Mouse (Mus musculus): ENCODE data around the gene Ush1g. TPM values are rescaled to one million over a fixed set of nuclear protein-coding genes. Genes with fewer than 3 reads are reported as not detected.

The Ush1g gene
- polyA plus RNA-seq, 1 experiment from 2014 or later: 0.20 TPM

DNA sequence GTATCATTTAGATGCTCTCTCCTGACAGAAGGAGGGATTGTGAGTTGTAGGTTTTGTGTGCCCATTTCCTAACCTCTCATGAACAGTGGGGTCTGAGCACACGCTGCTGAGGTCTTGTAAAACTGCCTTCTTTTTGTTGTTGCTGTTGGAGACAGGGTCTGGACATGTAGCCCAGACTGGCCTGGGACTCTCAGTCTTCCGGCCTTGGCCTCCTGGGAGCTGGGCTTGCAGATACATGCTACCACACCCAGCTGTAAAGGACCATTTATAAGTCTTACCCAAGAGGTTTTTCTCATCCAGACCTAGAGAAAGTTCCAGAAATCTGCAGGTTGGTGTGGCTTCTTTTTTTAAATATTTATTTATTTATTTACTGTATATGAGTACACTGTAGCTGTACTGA lies 33.5 kb downstream of the Ush1g start:
- no peak for ATAC-seq (ENCODE audit: insufficient read depth)

DNA sequence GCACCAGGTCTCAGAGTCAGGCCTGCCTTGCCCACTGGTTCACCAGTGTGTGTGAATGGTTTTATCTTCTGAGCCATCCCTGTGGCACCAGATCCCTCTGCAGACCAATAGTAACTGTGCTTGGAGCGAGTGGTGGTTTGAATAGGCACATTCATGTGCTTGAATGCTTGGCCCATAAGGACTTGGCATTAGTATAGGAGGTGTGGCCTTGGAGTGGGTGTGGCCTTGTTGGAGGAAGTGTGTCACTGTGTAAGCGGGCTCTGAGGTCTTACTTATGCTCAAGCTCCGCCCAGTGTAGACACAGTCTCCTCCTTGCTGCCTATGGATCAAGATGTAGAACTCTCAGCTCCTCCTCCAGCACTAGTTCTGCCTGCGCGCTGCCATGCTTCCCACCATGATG lies 34.5 kb downstream of the Ush1g start:
- H3K4me2 ChIP-seq: no peak overlapping the region
- 66% methylated on average over 5 of the region's 5 CpGs for WGBS (ENCODE audit: insufficient replicate concordance)
- no peak overlapping the region for H3K9ac ChIP-seq
- H3K27ac ChIP-seq (replicated peaks): no peak overlapping the region
- H3K36me3 ChIP-seq (replicated peaks): peaks cover 5% of the 10 kb centered on the region; the same call in 1 of the 2 replicates
- peaks cover 22% of the 10 kb centered on the region for H3K4me1 ChIP-seq (replicated peaks)
- no peaks in the 10 kb centered on the region for H3K27me3 ChIP-seq
- no peak for ATAC-seq (ENCODE audit: insufficient read depth)
- H3K4me3 ChIP-seq (replicated peaks): no peak overlapping the region
- no peaks in the 10 kb centered on the region for H3K9me3 ChIP-seq (replicated peaks)

More for the DNA sequence above, 33.5 kb downstream of the Ush1g start:
- no peak overlapping the region for H3K27ac ChIP-seq (replicated peaks)
- H3K4me1 ChIP-seq (replicated peaks): peaks cover 25% of the 10 kb centered on the region
- H3K9ac ChIP-seq: no peak overlapping the region
- H3K4me3 ChIP-seq (replicated peaks): no peak overlapping the region
- 71% methylated on average over 2 of the region's 2 CpGs for WGBS (ENCODE audit: insufficient replicate concordance)
- H3K27me3 ChIP-seq: no peaks in the 10 kb centered on the region
- no peaks in the 10 kb centered on the region for H3K9me3 ChIP-seq (replicated peaks)
- peaks cover 5% of the 10 kb centered on the region; the same call in 1 of the 2 replicates for H3K36me3 ChIP-seq (replicated peaks)
- no peak overlapping the region for H3K4me2 ChIP-seq

DNA sequence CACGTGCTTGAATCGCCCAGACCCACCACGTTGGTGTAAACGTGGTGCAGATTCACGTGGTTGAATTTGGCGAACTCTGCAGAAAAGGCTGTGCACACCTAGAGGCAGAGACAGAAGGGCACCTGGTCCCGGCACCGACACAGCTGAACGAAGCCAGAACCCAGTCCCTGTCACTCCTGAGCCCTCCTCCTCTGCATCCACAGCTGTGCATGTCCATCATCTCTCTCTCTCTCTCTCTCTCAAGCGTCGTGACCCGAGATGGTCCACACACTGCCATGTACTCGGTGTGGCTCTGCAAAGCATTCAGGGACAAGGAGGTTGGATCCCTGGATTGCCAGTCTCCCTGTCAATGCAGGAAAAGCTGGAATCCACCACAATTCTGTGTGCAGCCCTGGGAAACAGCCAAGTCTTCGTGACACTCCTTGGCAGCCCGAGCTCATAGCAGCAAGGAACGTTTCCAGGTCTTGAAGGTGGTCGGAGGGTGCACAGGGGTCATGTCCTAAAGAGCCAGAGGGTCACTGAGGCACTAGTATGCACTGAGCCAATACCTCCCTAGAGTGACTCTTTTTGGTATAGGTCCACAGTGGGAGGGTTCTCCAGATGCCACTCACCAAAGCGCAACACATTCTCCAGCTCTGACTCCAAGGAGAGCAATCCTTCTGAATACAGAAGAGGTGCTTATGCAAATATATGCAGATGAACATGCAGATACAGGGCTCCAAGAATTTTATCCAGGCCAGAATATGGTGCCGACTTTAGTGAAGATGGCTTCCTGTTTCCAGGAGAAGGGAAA lies 35.4 kb downstream of the Ush1g start:
- H3K9me3 ChIP-seq (replicated peaks): no peaks in the 10 kb centered on the region
- H3K36me3 ChIP-seq (replicated peaks): peaks cover 5% of the 10 kb centered on the region; the same call in 1 of the 2 replicates
- no peaks in the 10 kb centered on the region for H3K27me3 ChIP-seq
- no peak overlapping the region for H3K4me3 ChIP-seq (replicated peaks)
- peaks cover 14% of the 10 kb centered on the region; the same call in 1 of the 2 replicates for H3K4me1 ChIP-seq (replicated peaks)
- 56% methylated on average over 19 of the region's 19 CpGs for WGBS (ENCODE audit: insufficient replicate concordance)
- no peak overlapping the region for H3K4me2 ChIP-seq
- H3K9ac ChIP-seq: no peak overlapping the region
- no peak overlapping the region for H3K27ac ChIP-seq (replicated peaks)
- no peak for ATAC-seq (ENCODE audit: insufficient read depth)

DNA sequence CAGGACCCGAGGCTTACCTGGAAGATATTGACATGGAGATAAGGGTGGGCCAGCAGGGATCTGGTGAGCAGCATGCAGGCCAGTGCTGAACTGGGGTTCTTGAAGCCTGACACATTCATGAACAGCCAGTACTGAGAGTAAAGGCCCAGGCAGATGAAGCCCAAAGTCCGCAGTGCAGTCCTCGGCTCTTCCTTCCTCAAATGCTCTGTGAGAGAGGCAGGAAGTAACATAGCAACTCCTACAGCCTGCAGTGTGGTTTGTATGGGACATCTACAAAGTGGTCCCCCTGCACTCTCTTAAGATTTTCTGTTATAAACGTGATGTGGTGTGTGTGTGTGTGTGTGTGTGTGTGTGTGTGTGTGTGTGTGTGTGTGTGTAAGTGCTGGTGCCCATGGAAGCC lies 36.6 kb downstream of the Ush1g start:
- 18% methylated on average over 4 of the region's 4 CpGs for WGBS (ENCODE audit: insufficient replicate concordance)
- no peak overlapping the region for H3K9ac ChIP-seq
- no peak overlapping the region for H3K27ac ChIP-seq (replicated peaks)
- no peak overlapping the region for H3K4me2 ChIP-seq
- H3K4me1 ChIP-seq (replicated peaks): peaks cover 11% of the 10 kb centered on the region
- H3K36me3 ChIP-seq (replicated peaks): peaks cover 5% of the 10 kb centered on the region; the same call in 1 of the 2 replicates
- H3K9me3 ChIP-seq (replicated peaks): no peaks in the 10 kb centered on the region
- ATAC-seq (ENCODE audit: insufficient read depth): no peak
- no peak overlapping the region for H3K4me3 ChIP-seq (replicated peaks)
- no peaks in the 10 kb centered on the region for H3K27me3 ChIP-seq

DNA sequence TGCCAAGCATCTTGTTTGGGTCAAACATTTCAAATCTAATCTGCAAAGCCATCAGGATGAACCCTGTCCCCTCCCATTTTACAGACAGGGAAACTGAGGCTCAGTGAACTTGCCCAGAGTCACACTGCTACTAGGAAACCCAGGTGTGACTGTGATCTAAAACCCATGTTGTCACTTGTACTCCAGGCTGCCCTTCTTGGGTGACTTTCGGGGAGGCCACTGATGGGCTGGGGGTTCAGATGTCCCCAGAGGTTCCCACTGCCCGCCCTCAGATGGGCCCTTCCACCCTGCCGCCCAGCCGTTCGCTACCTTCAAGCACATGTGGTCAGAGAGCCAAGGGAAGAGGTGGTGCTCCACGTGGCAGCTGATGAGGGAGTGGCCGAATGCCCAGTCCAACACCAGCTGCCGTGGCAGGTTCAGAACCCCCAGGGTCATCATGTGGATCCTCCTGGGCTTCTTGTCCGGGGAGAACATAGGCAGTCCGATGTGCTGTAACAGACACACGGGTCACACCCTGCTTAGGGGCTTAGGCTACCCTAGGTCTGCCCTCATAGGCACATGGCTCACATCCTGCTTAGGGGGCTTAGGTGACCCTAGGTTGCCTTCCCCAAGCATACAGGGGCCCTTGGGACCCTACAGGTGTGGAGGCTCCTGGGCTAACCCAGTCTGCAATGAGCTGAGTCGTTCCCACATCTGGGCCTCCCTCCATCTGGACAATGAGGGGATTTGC lies 37.8 kb downstream of the Ush1g start:
- Histone ChIP-seq H3K4me3 (replicated peaks) (no peak overlapping the region), H3K4me2 (no peak overlapping the region), H3K4me1 (replicated peaks) (peaks cover 16% of the 10 kb centered on the region), H3K9ac (no peak overlapping the region), H3K27ac (replicated peaks) (no peak overlapping the region), H3K9me3 (replicated peaks) (no peaks in the 10 kb centered on the region), H3K27me3 (no peaks in the 10 kb centered on the region), H3K36me3 (replicated peaks) (peaks cover 5% of the 10 kb centered on the region; the same call in 1 of the 2 replicates)
- WGBS (ENCODE audit: insufficient replicate concordance): 74% methylated on average over 12 of the region's 12 CpGs
- ATAC-seq (ENCODE audit: insufficient read depth): no peak

DNA sequence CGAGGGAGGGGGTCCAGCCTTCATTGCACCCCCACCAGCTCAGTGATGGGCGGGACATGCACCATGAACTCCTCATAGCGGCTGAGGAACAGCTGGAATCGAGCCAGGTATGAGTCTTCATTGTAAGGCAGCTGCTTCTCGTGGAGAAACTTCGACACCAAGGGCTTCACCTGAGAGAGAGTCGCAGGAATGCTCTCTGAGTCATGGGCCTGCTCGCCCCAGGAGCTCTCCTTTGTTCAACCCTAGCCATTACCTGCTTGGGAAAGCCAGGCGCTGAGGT lies 38.4 kb downstream of the Ush1g start:
- H3K4me3 ChIP-seq (replicated peaks): no peak overlapping the region
- H3K9me3 ChIP-seq (replicated peaks): no peaks in the 10 kb centered on the region
- WGBS (ENCODE audit: insufficient replicate concordance): 66% methylated on average over 9 of the region's 9 CpGs
- no peak for ATAC-seq (ENCODE audit: insufficient read depth)
- no peaks in the 10 kb centered on the region for H3K27me3 ChIP-seq
- no peak overlapping the region for H3K4me2 ChIP-seq
- peaks cover 5% of the 10 kb centered on the region; the same call in 1 of the 2 replicates for H3K36me3 ChIP-seq (replicated peaks)
- H3K27ac ChIP-seq (replicated peaks): no peak overlapping the region
- no peak overlapping the region for H3K9ac ChIP-seq
- H3K4me1 ChIP-seq (replicated peaks): peaks cover 17% of the 10 kb centered on the region

DNA sequence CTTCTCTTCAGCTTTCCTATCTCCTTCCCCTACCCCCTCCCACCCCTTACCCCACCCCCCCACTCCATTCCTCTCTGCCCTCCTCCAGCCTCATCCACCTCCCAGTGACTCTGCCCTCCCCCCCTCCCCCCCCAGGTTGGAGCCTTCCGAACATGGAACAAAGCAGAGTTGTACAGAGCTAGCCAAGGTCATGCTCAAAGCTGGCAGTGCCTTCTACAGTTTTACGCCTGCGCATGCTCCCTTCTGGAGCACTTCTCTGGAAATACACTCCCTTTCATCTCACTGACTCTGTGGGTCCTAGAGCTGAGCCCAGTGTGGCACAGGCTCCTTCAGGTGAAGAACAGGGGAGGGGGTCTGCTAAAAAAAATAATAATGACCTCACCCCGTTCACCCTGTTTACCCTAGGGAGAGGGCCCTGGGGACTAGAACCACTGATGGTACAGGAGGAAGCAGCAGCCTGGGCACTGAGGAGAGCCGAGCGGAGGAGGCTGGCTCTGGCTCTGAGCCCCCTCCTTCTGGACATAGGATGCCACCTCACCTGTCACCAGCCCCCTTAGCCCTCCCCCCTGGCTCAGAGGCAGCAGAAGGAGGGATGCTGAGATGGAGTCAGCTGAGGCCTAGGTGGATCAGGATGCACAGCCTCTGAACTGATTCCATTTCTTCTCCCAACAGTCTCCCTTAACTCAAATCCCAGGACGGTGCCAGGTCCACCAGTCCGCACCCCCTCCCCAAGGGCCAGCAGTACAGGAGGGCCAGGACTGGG lies 38.9 kb downstream of the Ush1g start:
- Histone ChIP-seq H3K4me3 (replicated peaks) (no peak overlapping the region), H3K9ac (no peak overlapping the region), H3K4me2 (no peak overlapping the region), H3K36me3 (replicated peaks) (peaks cover 5% of the 10 kb centered on the region; the same call in 1 of the 2 replicates), H3K4me1 (replicated peaks) (peaks cover 22% of the 10 kb centered on the region), H3K9me3 (replicated peaks) (no peaks in the 10 kb centered on the region), H3K27ac (replicated peaks) (no peak overlapping the region), H3K27me3 (no peaks in the 10 kb centered on the region)
- ATAC-seq (ENCODE audit: insufficient read depth): no peak
- WGBS (ENCODE audit: insufficient replicate concordance): 68% methylated on average over 8 of the region's 8 CpGs

DNA sequence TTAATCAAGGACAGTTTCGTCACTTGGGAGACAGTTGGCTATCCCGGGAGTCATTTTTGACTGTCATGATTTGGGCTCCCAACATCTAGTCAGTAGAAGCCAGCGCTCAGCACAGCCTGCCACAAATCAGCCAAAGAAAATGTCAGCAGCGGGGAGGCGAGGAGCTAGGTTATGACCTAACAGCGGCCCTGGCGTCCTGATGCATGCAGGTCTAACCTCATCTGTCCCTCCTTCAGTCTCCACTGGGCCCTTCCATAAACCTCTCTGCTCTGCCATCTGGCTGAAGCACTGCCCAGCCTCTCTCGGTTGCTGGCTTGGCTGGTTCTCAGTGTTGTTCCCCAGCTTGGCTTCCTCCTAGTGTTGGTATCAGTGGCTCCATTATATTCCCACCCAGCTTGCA lies 39.5 kb downstream of the Ush1g start:
- 64% methylated on average over 8 of the region's 8 CpGs for WGBS (ENCODE audit: insufficient replicate concordance)
- H3K36me3 ChIP-seq (replicated peaks): peaks cover 5% of the 10 kb centered on the region; the same call in 1 of the 2 replicates
- H3K4me1 ChIP-seq (replicated peaks): peaks cover 28% of the 10 kb centered on the region
- no peaks in the 10 kb centered on the region for H3K27me3 ChIP-seq
- H3K9ac ChIP-seq: no peak overlapping the region
- ATAC-seq (ENCODE audit: insufficient read depth): no peak
- H3K4me3 ChIP-seq (replicated peaks): no peak overlapping the region
- no peak overlapping the region for H3K4me2 ChIP-seq
- H3K9me3 ChIP-seq (replicated peaks): no peaks in the 10 kb centered on the region
- H3K27ac ChIP-seq (replicated peaks): no peak overlapping the region

DNA sequence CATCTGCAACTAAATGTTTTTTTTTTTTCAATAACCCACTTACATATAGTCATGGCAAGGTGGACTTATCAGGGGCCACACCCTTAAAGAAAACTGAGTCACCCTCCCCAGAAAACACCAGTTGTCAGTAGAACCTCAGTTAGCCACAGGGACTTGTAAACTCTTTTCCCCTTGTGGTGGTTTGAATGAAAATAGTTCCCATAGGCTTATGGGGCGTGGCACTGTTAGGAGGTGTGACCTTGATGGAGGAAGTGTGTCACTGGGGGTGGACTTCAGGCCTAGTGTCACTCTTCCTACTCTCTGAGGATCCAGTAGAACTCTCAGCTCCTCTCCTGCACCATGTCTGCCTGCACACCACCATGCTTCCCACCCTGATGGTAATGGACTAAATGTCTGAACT lies 42.1 kb downstream of the Ush1g start:
- WGBS (ENCODE audit: insufficient replicate concordance): 32% methylated on average over 1 of the region's 1 CpGs
- H3K4me2 ChIP-seq: 0 out of 2 replicates have a peak overlapping the region, but pooled peaks have one; percentile 18
- ATAC-seq (ENCODE audit: insufficient read depth): no peak

DNA sequence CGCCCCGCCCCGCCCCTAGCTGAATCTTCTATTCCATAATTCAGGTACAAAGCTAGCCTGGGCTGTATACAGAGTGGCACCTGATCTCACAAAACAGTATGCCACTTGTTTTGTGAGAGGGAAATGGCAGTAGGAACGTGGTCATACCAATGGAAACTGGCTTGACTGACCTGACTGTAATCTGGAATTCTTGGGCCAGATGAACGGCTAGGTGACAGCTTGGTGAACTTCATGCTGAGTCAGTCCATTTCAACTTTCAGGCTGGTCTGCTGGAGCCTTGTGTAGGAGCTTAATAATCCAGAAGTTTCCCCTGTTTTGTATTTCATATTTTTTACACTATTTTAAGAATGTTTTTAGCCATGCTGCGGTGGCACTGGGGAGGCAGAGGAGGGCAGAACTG lies 43.7 kb downstream of the Ush1g start:
- no peaks in the 10 kb centered on the region for H3K9me3 ChIP-seq (replicated peaks)
- peak overlapping the region; percentile 63 for H3K4me3 ChIP-seq (replicated peaks)
- 0 out of 2 replicates have a peak overlapping the region, but pooled peaks have one; percentile 74 for H3K9ac ChIP-seq
- H3K36me3 ChIP-seq (replicated peaks): no peaks in the 10 kb centered on the region
- H3K4me2 ChIP-seq: peak overlapping the region; percentile 97
- H3K4me1 ChIP-seq (replicated peaks): peaks cover 57% of the 10 kb centered on the region
- WGBS (ENCODE audit: insufficient replicate concordance): 66% methylated on average over 6 of the region's 6 CpGs
- ATAC-seq (ENCODE audit: insufficient read depth): no peak
- H3K27ac ChIP-seq (replicated peaks): peak overlapping the region; percentile 83
- no peaks in the 10 kb centered on the region for H3K27me3 ChIP-seq

More for the DNA sequence above, 42.1 kb downstream of the Ush1g start:
- Histone ChIP-seq H3K4me3 (replicated peaks) (no peak overlapping the region), H3K36me3 (replicated peaks) (peaks cover 5% of the 10 kb centered on the region; the same call in 1 of the 2 replicates), H3K4me1 (replicated peaks) (peaks cover 44% of the 10 kb centered on the region), H3K9me3 (replicated peaks) (no peaks in the 10 kb centered on the region), H3K9ac (no peak overlapping the region), H3K27ac (replicated peaks) (no peak overlapping the region), H3K27me3 (no peaks in the 10 kb centered on the region)

DNA sequence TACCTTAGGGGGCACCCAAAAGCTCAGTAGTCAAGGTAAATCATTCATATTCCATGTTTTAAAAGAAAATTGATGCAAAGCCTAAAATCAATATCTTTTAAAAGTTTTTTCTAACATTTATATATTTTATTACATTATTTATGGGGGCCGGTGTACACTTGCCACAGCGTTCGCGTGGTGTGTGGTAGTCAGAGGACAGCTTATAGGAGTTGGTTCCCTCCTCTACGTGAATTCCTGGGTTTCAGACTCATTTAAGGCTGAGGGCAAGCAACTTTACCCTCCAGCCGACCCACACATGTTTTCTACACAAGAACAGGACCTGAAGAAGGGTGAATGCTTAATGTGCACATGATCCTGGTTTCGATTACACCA lies 44.3 kb downstream of the Ush1g start:
- Histone ChIP-seq H3K36me3 (replicated peaks) (no peaks in the 10 kb centered on the region), H3K27me3 (no peaks in the 10 kb centered on the region), H3K4me2 (peak overlapping the region; percentile 97), H3K9me3 (replicated peaks) (no peaks in the 10 kb centered on the region), H3K4me1 (replicated peaks) (peaks cover 63% of the 10 kb centered on the region), H3K27ac (replicated peaks) (peak overlapping the region; percentile 83), H3K9ac (peak overlapping the region; percentile 74), H3K4me3 (replicated peaks) (peak overlapping the region; percentile 63)
- 16% methylated on average over 7 of the region's 7 CpGs for WGBS (ENCODE audit: insufficient replicate concordance)
- peak; percentile 5; the same call in 1 of the 2 replicates for ATAC-seq (ENCODE audit: insufficient read depth)

Measured in liver, embryonic 15.5 days (tissue).